Mouse (Mus musculus) C2C12 (cell line): ENCODE results near the gene Skap1. TPM values are rescaled to one million over a fixed set of nuclear protein-coding genes. Genes with fewer than 3 reads are reported as not detected.

Source experiments
- H3K27me3 ChIP-seq: one replicate; pipeline ENCODE4 v1.6.1; 2011; ENCODE audit not compliant: control insufficient read depth, insufficient read depth, insufficient read length
- H3K36me3 ChIP-seq: one replicate; pipeline ENCODE4 v1.6.1; 2011; ENCODE audit not compliant: control insufficient read depth, insufficient read depth
- H3K4me3 ChIP-seq: one replicate; pipeline ENCODE4 v1.5.1; 2011; ENCODE audit warnings: mild to moderate bottlenecking, control low read depth; ENCODE audit not compliant: poor library complexity, insufficient read depth, severe bottlenecking
- H3K79me2 ChIP-seq: one replicate; pipeline ENCODE4 v1.6.1; 2011; ENCODE audit not compliant: control insufficient read depth, insufficient read depth
- H3K79me3 ChIP-seq: one replicate; pipeline ENCODE4 v1.6.1; 2011; ENCODE audit warnings: low read depth, control low read depth
- H3ac ChIP-seq: one replicate; pipeline ENCODE3; 2011; ENCODE audit warnings: low read depth; ENCODE audit not compliant: control insufficient read depth, insufficient read length
- CEBPB ChIP-seq: IDR thresholded peaks from one replicate; pipeline ENCODE4 v1.6.1; 2011; ENCODE audit warnings: low read depth, mild to moderate bottlenecking, control low read depth, moderate library complexity
- CTCF ChIP-seq: IDR thresholded peaks from one replicate; pipeline ENCODE4 v1.5.1; 2011; ENCODE audit not compliant: control insufficient read depth, insufficient read depth, insufficient read length
- FOSL1 ChIP-seq: IDR thresholded peaks from one replicate; pipeline ENCODE4 v1.8.0; 2011; ENCODE audit warnings: mild to moderate bottlenecking, low read length; ENCODE audit not compliant: poor library complexity, insufficient read depth, severe bottlenecking
- MAX ChIP-seq: IDR thresholded peaks from one replicate; pipeline ENCODE4 v1.6.1; 2011; ENCODE audit warnings: mild to moderate bottlenecking, control low read depth
- MYOD1 ChIP-seq: IDR thresholded peaks from one replicate; pipeline ENCODE4 v1.6.1; 2011; ENCODE audit warnings: low read depth; ENCODE audit not compliant: control insufficient read depth, insufficient read length
- MYOG ChIP-seq: IDR thresholded peaks from one replicate; pipeline ENCODE4 v1.6.1; 2011; ENCODE audit not compliant: control insufficient read depth, insufficient read length; ENCODE audit errors: extremely low read depth
- USF1 ChIP-seq: IDR thresholded peaks from one replicate; pipeline ENCODE4 v1.6.1; 2011; ENCODE audit warnings: low read depth, mild to moderate bottlenecking, control low read depth, moderate library complexity
- polyA plus RNA-seq: library from polyadenylated mRNA; unstranded; fragments of >200 nt; fragmentation: generic; extraction: Trizol; gene quantifications from one replicate; pipeline ENCODE4 v1.2.1, GENCODE M21; 2012; ENCODE audit warnings: missing spikeins

Skap1 gene
- polyA plus RNA-seq, 1 experiment = 0.04 TPM

- no peak overlapping the region for H3K4me3 ChIP-seq
- no peaks in the 10 kb centered on the region for H3K79me2 ChIP-seq
- H3K36me3 ChIP-seq = no peaks in the 10 kb centered on the region
- TF ChIP-seq MAX = no peak
- no peak for TF ChIP-seq MYOG
- no peak for TF ChIP-seq CTCF
- no peak for TF ChIP-seq CEBPB
- no peak for TF ChIP-seq MYOD1
- no peak for TF ChIP-seq FOSL1
- no peak for TF ChIP-seq USF1
- H3K79me3 ChIP-seq = no peaks in the 10 kb centered on the region
- peaks cover 56% of the 10 kb centered on the region for H3K27me3 ChIP-seq
- no peak overlapping the region for H3ac ChIP-seq
These were observed 86.7 kb downstream of the Skap1 start for GRCm38 (mm10) chr11:96550960-96551703.

DNA sequence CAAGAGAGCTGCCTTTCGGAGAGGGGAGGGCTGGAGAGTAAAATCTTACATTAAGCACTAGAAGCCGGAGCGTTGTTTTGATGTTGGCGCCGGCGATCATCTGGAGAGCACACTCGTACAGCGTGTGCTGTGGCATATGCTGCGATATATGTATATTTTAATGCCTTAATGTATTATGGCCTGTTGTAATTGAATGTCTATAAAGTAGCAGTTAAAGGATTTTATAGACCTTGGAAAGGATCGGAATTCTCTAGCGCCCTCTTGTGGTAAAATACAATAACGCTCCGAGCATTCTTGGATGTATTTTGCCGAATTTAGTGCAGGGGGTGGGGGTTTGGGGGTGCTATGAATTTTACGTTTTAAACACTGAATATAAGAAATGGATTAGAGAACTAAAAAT, 88.7 kb downstream of the Skap1 start:
- TF ChIP-seq CTCF (no peak), MYOG (no peak), CEBPB (no peak), MYOD1 (no peak), FOSL1 (no peak), MAX (no peak), USF1 (no peak)
- Histone ChIP-seq H3K79me3 (no peaks in the 10 kb centered on the region), H3ac (no peak overlapping the region), H3K27me3 (peaks cover 53% of the 10 kb centered on the region), H3K79me2 (no peaks in the 10 kb centered on the region), H3K4me3 (no peak overlapping the region), H3K36me3 (no peaks in the 10 kb centered on the region)

- Histone ChIP-seq H3K79me3 (no peaks in the 10 kb centered on the region), H3K4me3 (no peak overlapping the region), H3ac (no peak overlapping the region), H3K27me3 (peaks cover 40% of the 10 kb centered on the region), H3K79me2 (no peaks in the 10 kb centered on the region), H3K36me3 (no peaks in the 10 kb centered on the region)
- TF ChIP-seq CTCF (no peak), USF1 (no peak), FOSL1 (no peak), CEBPB (no peak), MYOG (no peak), MYOD1 (no peak), MAX (no peak)
These were observed 95.8 kb downstream of the Skap1 start for GRCm38 (mm10) chr11:96560229-96560628.

DNA sequence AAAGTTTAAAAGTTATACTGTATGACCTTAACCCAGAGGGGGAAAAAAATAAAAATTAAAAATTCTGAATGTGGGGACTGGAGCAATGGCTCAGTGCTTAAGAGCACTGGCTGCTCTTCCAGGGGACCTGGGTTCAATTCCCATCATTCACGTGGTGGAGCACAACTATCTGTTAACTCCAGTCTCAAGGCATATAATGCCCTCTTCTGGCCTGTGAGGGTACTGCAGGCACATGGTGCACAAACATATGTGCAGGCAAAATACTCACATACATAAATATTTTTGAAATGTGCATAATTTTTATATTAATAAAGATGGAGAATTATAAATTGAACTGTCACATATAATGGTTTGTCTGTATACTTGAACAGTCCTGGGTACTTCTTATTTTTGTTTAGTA, 99.7 kb downstream of the Skap1 start:
- H3K79me2 ChIP-seq = no peaks in the 10 kb centered on the region
- no peaks in the 10 kb centered on the region for H3K36me3 ChIP-seq
- peaks cover 28% of the 10 kb centered on the region for H3K27me3 ChIP-seq
- TF ChIP-seq FOSL1 = no peak
- TF ChIP-seq MAX = no peak
- no peak for TF ChIP-seq USF1
- no peak for TF ChIP-seq CTCF
- no peak for TF ChIP-seq MYOG
- TF ChIP-seq MYOD1 = no peak
- TF ChIP-seq CEBPB = no peak
- no peaks in the 10 kb centered on the region for H3K79me3 ChIP-seq
- no peak overlapping the region for H3ac ChIP-seq
- no peak overlapping the region for H3K4me3 ChIP-seq

GRCm38 (mm10) chr11:96572515-96572914, 108.1 kb downstream of the Skap1 start:
- Histone ChIP-seq H3K27me3 (peaks cover 47% of the 10 kb centered on the region), H3ac (no peak overlapping the region), H3K79me2 (no peaks in the 10 kb centered on the region), H3K4me3 (no peak overlapping the region), H3K36me3 (no peaks in the 10 kb centered on the region), H3K79me3 (no peaks in the 10 kb centered on the region)
- no peak for TF ChIP-seq USF1
- no peak for TF ChIP-seq MYOD1
- TF ChIP-seq MYOG = no peak
- no peak for TF ChIP-seq FOSL1
- TF ChIP-seq CEBPB = no peak
- TF ChIP-seq MAX = no peak
- no peak for TF ChIP-seq CTCF
